Mouse (Mus musculus): ENCODE measurements at regions not wholly inside any gene's neighbourhood (a gene's known extent, or its start where the extent isn't known, plus 50 kb on each side); places are given as distances from the start of the nearest gene placed in this dataset.

- no peak for TF ChIP-seq POLR2A (IDR thresholded peaks at IDR 0.05; ENCODE audit: control insufficient read depth in 1 of 2, insufficient read depth in 1 of 2, low read depth in 1 of 2, low read length in 2 of 2, poor library complexity in 1 of 2)
- TF ChIP-seq JUND (IDR thresholded peaks at IDR 0.05; ENCODE audit: low read depth, low read length), result no peak
- no peak for TF ChIP-seq CTCF (IDR thresholded peaks at IDR 0.05 in 2 of 3, conservative IDR thresholded peaks at IDR 0.05 in 1 of 3; ENCODE audit: control insufficient read depth in 1 of 3, insufficient read depth in 1 of 3, low read depth in 2 of 3, low read length in 3 of 3, poor library complexity in 1 of 3, severe bottlenecking in 1 of 3)
- no peak for TF ChIP-seq ETS1 (IDR thresholded peaks at IDR 0.05; ENCODE audit: low read depth, low read length)
Measured at GRCm38 (mm10) chr13:97550880-97551279, 209.6 kb downstream of the Gm10260 start.

Measured in MEL (cell line).